Mouse (Mus musculus) forebrain, embryonic 16.5 days (tissue): ENCODE measurements around the gene Atrn. TPM values are rescaled to one million over a fixed set of nuclear protein-coding genes. Genes with fewer than 3 reads are reported as not detected.

Source experiments
- ATAC-seq: fragments of 200-750 bp; cut with Nextera tagmentation; 2 replicates; pipeline ENCODE4 v1.8.0; 2017; ENCODE audit warnings: mild to moderate bottlenecking, moderate library complexity
- H3K27ac ChIP-seq: fragments of 300-500 bp; sonication (generic); 2 replicates; pipeline ENCODE4 v1.5.1; 2014; ENCODE audit warnings: low read length, control low read depth
- H3K27me3 ChIP-seq: fragments of 300-500 bp; sonication (generic); replicated peaks from 2 replicates; pipeline ENCODE4 v1.6.1; 2014; ENCODE audit warnings: low read length; ENCODE audit not compliant: control insufficient read depth, insufficient read depth
- H3K36me3 ChIP-seq: fragments of 300-500 bp; sonication (generic); 2 replicates; pipeline ENCODE4 v1.6.1; 2014; ENCODE audit not compliant: control insufficient read depth, insufficient read depth
- H3K4me1 ChIP-seq: fragments of 300-500 bp; sonication (generic); replicated peaks from 2 replicates; pipeline ENCODE4 v1.6.1; 2014; ENCODE audit warnings: low read length; ENCODE audit not compliant: control insufficient read depth, insufficient read depth
- H3K4me2 ChIP-seq: fragments of 300-500 bp; sonication (generic); 2 replicates; pipeline ENCODE4 v1.6.1; 2014; ENCODE audit warnings: mild to moderate bottlenecking, low read length, control low read depth
- H3K4me3 ChIP-seq: fragments of 300-500 bp; sonication (generic); replicated peaks from 2 replicates; pipeline ENCODE4 v1.5.1; 2014; ENCODE audit warnings: mild to moderate bottlenecking, low read length, control low read depth
- H3K9ac ChIP-seq: fragments of 300-500 bp; sonication (generic); replicated peaks from 2 replicates; pipeline ENCODE4 v1.6.1; 2014; ENCODE audit warnings: low read depth, low read length, control low read depth
- H3K9me3 ChIP-seq: fragments of 300-500 bp; sonication (generic); 2 replicates; pipeline ENCODE4 v1.6.1; 2016; ENCODE audit warnings: low read length; ENCODE audit not compliant: control insufficient read depth
- WGBS: fragments of 180-500 bp; shearing (Covaris S2); extraction: QIAGEN DNeasy Blood & Tissue Kit; methylation state at CpG from one replicate; pipeline ENCODE4 v1.1.7; 2014; 5-methylcytosine and 5-hydroxymethylcytosine counted together
- polyA plus RNA-seq: library from polyadenylated mRNA; unstranded; fragments of >200 nt; fragmentation: Nextera tagmentation; extraction: Ambion mirVana; gene quantifications from 2 replicates; pipeline ENCODE4 v1.2.1, GENCODE M21; 2015

The Atrn gene
- polyA plus RNA-seq, 1 experiment from 2014 or later, result 14.8 TPM

DNA sequence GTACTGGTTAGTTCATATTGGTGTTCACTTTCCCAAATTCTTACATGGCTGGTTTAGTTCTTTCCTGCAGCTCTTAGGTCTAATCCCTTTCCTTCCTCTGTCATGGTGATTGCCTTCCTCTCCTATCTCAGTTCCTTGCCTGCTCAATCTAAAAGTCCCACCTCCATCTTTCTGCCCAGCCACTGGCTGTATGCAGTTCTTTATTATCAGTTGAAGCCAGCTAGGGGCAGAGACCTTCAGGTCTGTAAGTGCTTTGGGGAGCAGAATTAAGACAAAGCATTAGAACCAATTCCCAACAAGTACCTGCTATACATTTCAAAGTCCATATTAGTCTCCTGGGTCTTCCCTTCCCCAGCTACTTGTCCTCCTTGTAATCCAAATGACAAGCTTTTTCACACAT, 71.3 kb downstream of the Atrn start:
- no peak overlapping the region for H3K27ac ChIP-seq
- H3K9me3 ChIP-seq, result no peaks in the 10 kb centered on the region
- no peak overlapping the region for H3K4me3 ChIP-seq
- no peak overlapping the region for H3K4me2 ChIP-seq
- no peak overlapping the region for H3K9ac ChIP-seq
- H3K27me3 ChIP-seq, result no peaks in the 10 kb centered on the region
- H3K36me3 ChIP-seq, result peaks cover 6% of the 10 kb centered on the region; the same call in 1 of the 2 replicates
- no peak for ATAC-seq
- H3K4me1 ChIP-seq, result no peaks in the 10 kb centered on the region

DNA sequence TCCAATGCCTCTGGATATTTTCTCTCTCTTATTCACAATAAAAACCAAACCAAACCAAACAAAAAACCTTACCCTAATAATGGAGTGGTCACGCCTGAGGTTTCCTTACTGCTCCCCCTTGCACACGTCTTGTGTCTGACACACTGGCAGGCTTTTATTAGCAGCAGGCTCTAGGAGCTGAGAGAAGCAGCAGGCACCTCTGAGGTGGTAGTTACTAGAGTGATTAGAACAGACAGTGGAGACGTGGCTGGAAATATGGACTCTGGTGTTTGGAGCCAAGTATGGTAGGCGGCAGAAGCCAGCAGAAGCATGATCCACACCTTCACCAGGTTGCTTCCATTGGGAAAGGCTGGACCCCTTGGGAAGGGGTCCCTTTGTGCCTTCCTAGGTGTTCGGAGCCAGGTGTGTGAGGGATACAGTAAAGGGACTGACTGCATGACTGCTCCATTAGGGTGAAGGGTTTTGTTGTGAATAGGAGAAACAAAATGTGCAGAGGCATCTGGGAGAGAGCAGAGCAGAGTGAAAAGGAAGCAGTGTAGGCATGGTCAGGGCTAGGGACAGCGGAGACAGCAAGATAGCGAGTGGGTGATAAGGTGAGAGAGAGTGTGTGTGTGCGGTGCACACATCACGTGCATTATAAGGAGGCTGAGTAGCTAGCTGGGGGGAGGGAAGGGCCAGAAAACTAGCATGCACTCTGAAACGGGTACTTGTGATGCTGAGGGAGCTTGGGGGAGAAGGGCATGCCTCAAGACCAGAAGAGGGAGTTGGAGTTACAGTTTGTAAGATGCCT, 72.0 kb downstream of the Atrn start:
- no peak overlapping the region for H3K4me3 ChIP-seq

DNA sequence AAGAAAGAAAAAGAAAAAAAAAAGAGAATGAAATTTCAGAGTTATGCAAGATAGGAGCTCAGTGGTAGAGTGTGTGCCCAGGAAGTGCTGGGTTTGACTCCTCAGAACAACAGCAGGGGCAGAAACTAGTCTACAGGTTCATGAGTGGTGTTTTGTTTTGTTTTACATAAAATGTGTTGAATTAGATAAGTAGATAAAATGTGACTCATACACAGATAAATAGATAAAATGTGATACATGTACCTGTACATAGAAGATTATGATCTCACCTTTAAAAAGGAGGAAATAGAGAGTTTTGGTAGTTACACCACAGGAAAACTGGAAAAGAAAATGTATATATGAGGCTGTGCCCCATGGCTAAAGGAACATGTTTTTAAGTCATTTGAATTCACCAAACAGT, 72.8 kb downstream of the Atrn start:
- Histone ChIP-seq H3K4me3 (no peak overlapping the region), H3K9me3 (no peaks in the 10 kb centered on the region), H3K36me3 (peaks cover 6% of the 10 kb centered on the region; the same call in 1 of the 2 replicates), H3K4me2 (no peak overlapping the region), H3K27me3 (no peaks in the 10 kb centered on the region), H3K27ac (no peak overlapping the region), H3K9ac (no peak overlapping the region), H3K4me1 (no peaks in the 10 kb centered on the region)
- ATAC-seq, result no peak

More for the DNA sequence above, 72.0 kb downstream of the Atrn start:
- no peak for ATAC-seq
- Histone ChIP-seq H3K9ac (no peak overlapping the region), H3K27ac (no peak overlapping the region), H3K4me1 (no peaks in the 10 kb centered on the region), H3K4me2 (no peak overlapping the region), H3K9me3 (no peaks in the 10 kb centered on the region), H3K36me3 (peaks cover 6% of the 10 kb centered on the region; the same call in 1 of the 2 replicates), H3K27me3 (no peaks in the 10 kb centered on the region)
- 80% methylated on average over 10 of the region's 10 CpGs for WGBS

DNA sequence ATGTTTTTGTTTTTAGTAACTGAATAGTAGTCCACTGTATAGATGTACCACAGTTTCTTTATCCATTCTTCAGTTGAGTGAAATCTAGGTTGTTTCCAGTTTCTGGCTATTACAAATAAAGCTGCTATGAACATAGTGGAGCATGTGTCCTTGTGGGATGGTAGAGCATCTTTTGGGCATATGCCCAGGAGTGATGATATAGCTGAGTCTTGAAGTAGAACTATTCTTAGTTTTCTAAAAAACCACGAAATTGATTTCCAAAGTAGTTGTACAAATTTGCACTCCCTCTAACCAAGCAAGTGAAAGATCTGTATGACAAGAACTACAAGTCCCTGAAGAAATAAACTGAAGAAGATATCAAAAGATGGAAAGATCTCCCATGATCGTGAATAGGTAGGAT, 86.5 kb downstream of the Atrn start:
- no peak for ATAC-seq
- peaks cover 7% of the 10 kb centered on the region; the same call in 1 of the 2 replicates for H3K36me3 ChIP-seq
- 93% methylated on average over 2 of the region's 2 CpGs for WGBS

DNA sequence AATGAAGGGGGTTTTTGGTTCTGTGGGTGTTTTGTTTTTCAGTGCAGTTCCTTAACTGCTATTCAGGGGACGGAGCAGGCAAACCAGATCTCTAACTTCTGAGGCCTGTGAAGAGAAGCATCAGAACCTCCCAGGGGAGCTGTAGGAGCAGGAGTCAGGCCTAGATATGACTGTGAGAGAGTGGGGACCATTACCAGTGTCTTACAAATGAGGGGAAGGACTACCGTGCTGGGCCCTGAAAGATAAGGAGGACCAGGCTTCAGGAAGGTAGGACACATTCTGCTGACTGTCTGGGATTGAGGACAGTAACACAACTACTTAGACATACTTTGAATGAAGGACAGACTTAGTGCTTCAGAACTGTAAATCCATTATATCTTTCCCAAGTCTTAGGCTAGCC, 102.8 kb downstream of the Atrn start:
- H3K4me1 ChIP-seq, result no peaks in the 10 kb centered on the region
- H3K4me2 ChIP-seq, result no peak overlapping the region
- peaks cover 16% of the 10 kb centered on the region for H3K36me3 ChIP-seq
- no peaks in the 10 kb centered on the region for H3K9me3 ChIP-seq
- H3K9ac ChIP-seq, result no peak overlapping the region
- no peak for ATAC-seq
- no peaks in the 10 kb centered on the region for H3K27me3 ChIP-seq
- WGBS, result 96% methylated on average over 2 of the region's 2 CpGs
- H3K27ac ChIP-seq, result no peak overlapping the region
- no peak overlapping the region for H3K4me3 ChIP-seq

More for the DNA sequence above, 86.5 kb downstream of the Atrn start:
- H3K4me2 ChIP-seq, result no peak overlapping the region
- no peaks in the 10 kb centered on the region for H3K9me3 ChIP-seq
- no peaks in the 10 kb centered on the region for H3K27me3 ChIP-seq
- no peak overlapping the region for H3K9ac ChIP-seq
- no peak overlapping the region for H3K4me3 ChIP-seq
- no peak overlapping the region for H3K27ac ChIP-seq
- no peaks in the 10 kb centered on the region for H3K4me1 ChIP-seq

DNA sequence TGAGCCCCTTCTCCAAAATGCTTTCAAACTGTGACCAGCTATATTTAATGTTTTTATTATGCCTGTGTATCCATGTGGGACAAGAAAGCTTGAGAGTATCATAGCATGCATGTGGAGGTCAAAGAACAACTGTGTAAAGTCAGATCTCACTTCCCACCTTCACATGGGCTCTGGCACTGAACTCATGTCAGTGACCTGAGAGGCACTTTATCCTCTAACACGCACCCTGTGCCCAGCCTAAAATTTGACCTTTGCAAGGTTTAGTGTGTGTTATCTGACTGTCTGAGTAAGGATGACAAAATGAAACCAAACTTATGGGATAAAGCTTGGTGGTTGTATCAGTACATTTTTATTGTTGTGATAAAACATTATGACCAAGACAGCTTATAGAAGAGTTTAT, 104.3 kb downstream of the Atrn start:
- ATAC-seq, result no peak
- Histone ChIP-seq H3K27ac (no peak overlapping the region), H3K9me3 (no peaks in the 10 kb centered on the region), H3K27me3 (no peaks in the 10 kb centered on the region), H3K4me3 (no peak overlapping the region), H3K4me1 (no peaks in the 10 kb centered on the region), H3K9ac (no peak overlapping the region), H3K36me3 (peaks cover 19% of the 10 kb centered on the region), H3K4me2 (no peak overlapping the region)
- WGBS, result 92% methylated on average over 1 of the region's 1 CpGs

DNA sequence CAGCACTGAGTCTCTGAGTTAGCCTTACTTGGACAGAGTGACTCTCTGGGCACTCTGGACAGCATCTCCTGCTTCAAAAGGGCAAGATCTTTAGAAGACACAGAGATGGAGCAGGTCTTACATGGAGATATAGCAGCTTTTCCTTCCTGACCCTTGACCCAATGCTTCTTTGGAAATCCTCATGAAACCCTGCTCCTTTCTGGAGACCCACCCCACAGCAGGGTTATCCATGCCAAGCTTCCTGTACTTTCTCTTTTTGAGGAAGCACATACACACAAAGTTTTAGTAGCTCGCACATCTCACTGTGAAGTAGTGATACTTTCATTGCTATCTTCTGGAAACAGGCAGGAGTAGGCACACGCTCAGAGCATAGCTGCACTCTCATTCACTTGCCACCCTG, 118.9 kb downstream of the Atrn start:
- no peaks in the 10 kb centered on the region for H3K27me3 ChIP-seq
- no peaks in the 10 kb centered on the region for H3K4me1 ChIP-seq
- no peak overlapping the region for H3K4me2 ChIP-seq
- H3K4me3 ChIP-seq, result no peak overlapping the region
- H3K27ac ChIP-seq, result no peak overlapping the region
- H3K9ac ChIP-seq, result no peak overlapping the region
- H3K9me3 ChIP-seq, result no peaks in the 10 kb centered on the region
- 96% methylated on average over 2 of the region's 2 CpGs for WGBS
- H3K36me3 ChIP-seq, result peaks cover 25% of the 10 kb centered on the region
- no peak for ATAC-seq

DNA sequence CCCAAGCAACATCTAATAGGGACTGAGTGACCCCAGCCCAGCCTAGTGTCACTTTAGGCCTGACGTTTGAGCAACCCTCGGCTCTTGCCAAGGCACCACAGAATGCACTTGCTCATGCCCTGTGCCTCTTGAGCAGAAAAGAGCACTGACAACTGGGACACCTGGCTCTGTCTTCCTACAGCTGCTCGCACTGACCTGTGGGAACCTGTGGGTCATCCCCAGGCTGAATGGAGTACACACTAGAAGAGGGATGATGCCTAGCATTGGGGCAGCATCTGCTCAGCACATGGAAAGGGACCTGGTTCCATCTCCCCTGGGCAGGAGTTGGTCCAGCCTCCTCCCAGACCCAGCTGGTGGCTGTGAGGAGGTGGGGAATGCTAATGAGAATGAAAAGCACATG, 120.6 kb downstream of the Atrn start:
- no peak for ATAC-seq
- Histone ChIP-seq H3K36me3 (peaks cover 20% of the 10 kb centered on the region), H3K4me2 (no peak overlapping the region), H3K9me3 (no peaks in the 10 kb centered on the region), H3K27ac (no peak overlapping the region), H3K4me1 (no peaks in the 10 kb centered on the region), H3K9ac (no peak overlapping the region), H3K27me3 (no peaks in the 10 kb centered on the region), H3K4me3 (no peak overlapping the region)
- WGBS, result 91% methylated on average over 3 of the region's 3 CpGs

DNA sequence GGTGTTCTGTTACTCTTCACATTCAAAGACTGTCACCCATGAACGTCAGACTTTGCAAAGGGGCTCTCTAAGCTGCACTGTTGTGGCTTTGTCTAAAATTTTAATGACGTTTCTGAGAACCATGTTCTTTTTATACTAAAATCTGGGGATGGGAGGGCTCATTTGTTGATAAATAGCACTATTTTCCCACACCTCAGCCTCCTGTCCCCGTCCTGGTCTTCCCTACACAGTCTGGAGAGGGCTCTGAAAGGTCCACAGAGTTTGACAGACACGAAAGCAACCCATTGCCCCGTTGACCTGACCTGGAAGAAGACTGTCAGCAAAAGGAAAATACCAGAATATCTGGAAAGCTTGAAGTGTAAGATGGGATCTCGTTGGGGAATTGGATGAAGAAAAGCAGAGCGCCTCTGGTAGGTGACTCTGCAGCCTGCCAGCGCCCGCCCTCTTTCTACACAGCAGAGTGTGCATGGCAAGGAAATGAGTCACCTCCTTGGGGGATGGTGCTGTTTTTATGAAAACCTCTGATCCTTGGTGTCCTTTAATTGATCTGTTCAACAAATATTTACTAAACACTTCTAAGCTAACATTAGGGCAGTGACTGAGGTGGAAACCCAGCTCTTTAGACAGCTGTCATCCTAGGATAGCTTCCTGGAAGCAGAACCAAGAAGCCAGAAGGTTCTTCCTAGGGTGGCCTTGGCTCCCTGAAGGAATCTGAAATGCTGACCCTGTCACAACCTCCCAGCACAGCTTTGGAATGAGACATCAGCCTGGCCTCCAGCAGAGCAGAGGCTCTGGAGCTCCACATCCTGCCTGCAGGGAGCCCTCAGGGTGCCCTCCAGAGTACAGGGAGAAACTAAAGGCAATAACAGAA, 123.0 kb downstream of the Atrn start:
- WGBS, result 81% methylated on average over 9 of the region's 9 CpGs
- H3K4me1 ChIP-seq, result no peaks in the 10 kb centered on the region
- no peak overlapping the region for H3K9ac ChIP-seq
- H3K9me3 ChIP-seq, result peaks cover 5% of the 10 kb centered on the region; the same call in 1 of the 2 replicates
- no peak overlapping the region for H3K4me2 ChIP-seq
- no peak for ATAC-seq
- peaks cover 8% of the 10 kb centered on the region; the same call in 1 of the 2 replicates for H3K36me3 ChIP-seq
- H3K27me3 ChIP-seq, result no peaks in the 10 kb centered on the region
- H3K4me3 ChIP-seq, result no peak overlapping the region
- no peak overlapping the region for H3K27ac ChIP-seq
